Mouse (Mus musculus) heart, adult 2 months (tissue): ENCODE measurements around the gene Spon2.

Source experiments
- CTCF ChIP-seq: fragments of 200-600 bp; IDR thresholded peaks from 2 replicates; pipeline ENCODE4 v1.8.1; 2022; ENCODE audit warnings: antibody characterized with exemption, mild to moderate bottlenecking, moderate library complexity
- POLR2A ChIP-seq: fragments of 200-500 bp; IDR thresholded peaks from 2 replicates; pipeline ENCODE4 v1.6.1; 2011; ENCODE audit warnings: mild to moderate bottlenecking, low read depth, low read length, control low read depth; ENCODE audit not compliant: insufficient read depth

- TF ChIP-seq CTCF (no peak), POLR2A (no peak)
Observed at GRCm38 (mm10) chr5:33203171-33203565, 15.1 kb downstream of the Spon2 start.
